Mouse (Mus musculus) heart, postnatal 0 days (tissue): ENCODE measurements at regions not wholly inside any gene's neighbourhood (a gene's known extent, or its start where the extent isn't known, plus 50 kb on each side); places are given as distances from the start of the nearest gene placed in this dataset.
A peak's percentile ranks its signal among the peaks of the same experiment; 100 is the strongest.

ENCODE experiments used
- ATAC-seq: fragments of 200-750 bp; cut with Nextera tagmentation; 2 replicates; pipeline ENCODE4 v1.8.0; 2017; ENCODE audit warnings: low read depth, moderate number of reproducible peaks, moderate library complexity; ENCODE audit not compliant: insufficient read depth
- DNase-seq: peaks from one replicate; pipeline ENCODE4 v3.0.0-alpha.2; 2016; ENCODE audit warnings: low spot score
- H3K27ac ChIP-seq: fragments of 300-500 bp; sonication (generic); 2 replicates; pipeline ENCODE4 v1.5.1; 2014; ENCODE audit warnings: low read depth, mild to moderate bottlenecking
- H3K27me3 ChIP-seq: fragments of 300-500 bp; sonication (generic); 2 replicates; pipeline ENCODE4 v1.6.1; 2014; ENCODE audit warnings: low read length, mixed read lengths; ENCODE audit not compliant: control insufficient read depth, insufficient read depth
- H3K36me3 ChIP-seq: fragments of 300-500 bp; sonication (generic); replicated peaks from 2 replicates; pipeline ENCODE4 v1.6.1; 2014; ENCODE audit warnings: low read length, mixed read lengths; ENCODE audit not compliant: control insufficient read depth, insufficient read depth
- H3K4me1 ChIP-seq: fragments of 300-500 bp; sonication (generic); 2 replicates; pipeline ENCODE4 v1.6.1; 2014; ENCODE audit warnings: antibody characterized with exemption; ENCODE audit not compliant: control insufficient read depth, insufficient read depth
- H3K4me2 ChIP-seq: fragments of 300-500 bp; sonication (generic); 2 replicates; pipeline ENCODE4 v1.6.1; 2014; ENCODE audit warnings: low read depth, mild to moderate bottlenecking, low read length, moderate library complexity
- H3K4me3 ChIP-seq: fragments of 300-500 bp; sonication (generic); 2 replicates; pipeline ENCODE4 v1.5.1; 2014; ENCODE audit warnings: low read depth, low read length
- H3K9ac ChIP-seq: fragments of 300-500 bp; sonication (generic); replicated peaks from 2 replicates; pipeline ENCODE4 v1.6.1; 2014; ENCODE audit warnings: low read depth, low read length, mixed read lengths
- H3K9me3 ChIP-seq: fragments of 300-500 bp; sonication (generic); replicated peaks from 2 replicates; pipeline ENCODE4 v1.6.1; 2016; ENCODE audit warnings: low read length; ENCODE audit not compliant: control insufficient read depth
- CTCF ChIP-seq: IDR thresholded peaks from 2 replicates; pipeline ENCODE4 v1.5.1; 2016; ENCODE audit warnings: antibody characterized with exemption, control low read depth, low read depth
- EP300 ChIP-seq: IDR thresholded peaks from 2 replicates; pipeline ENCODE4 v1.6.1; 2016; ENCODE audit warnings: antibody characterized with exemption, low read depth
- WGBS: fragments of 180-500 bp; shearing (Covaris S2); extraction: QIAGEN DNeasy Blood & Tissue Kit; methylation state at CpG from one replicate; pipeline ENCODE4 v1.1.7; 2014; 5-methylcytosine and 5-hydroxymethylcytosine counted together

GRCm38 (mm10) chr12:15993866-15994265 is 177.1 kb upstream of the Trib2 start:
- Histone ChIP-seq H3K4me3 (no peak overlapping the region), H3K4me1 (no peaks in the 10 kb centered on the region), H3K9me3 (no peaks in the 10 kb centered on the region), H3K36me3 (no peaks in the 10 kb centered on the region), H3K27ac (no peak overlapping the region), H3K4me2 (no peak overlapping the region), H3K27me3 (no peaks in the 10 kb centered on the region), H3K9ac (no peak overlapping the region)
- no peak for ATAC-seq
- 87% methylated on average over 3 of the region's 3 CpGs for WGBS
- no peak for DNase-seq
- no peak for TF ChIP-seq EP300
- TF ChIP-seq CTCF = no peak

DNA sequence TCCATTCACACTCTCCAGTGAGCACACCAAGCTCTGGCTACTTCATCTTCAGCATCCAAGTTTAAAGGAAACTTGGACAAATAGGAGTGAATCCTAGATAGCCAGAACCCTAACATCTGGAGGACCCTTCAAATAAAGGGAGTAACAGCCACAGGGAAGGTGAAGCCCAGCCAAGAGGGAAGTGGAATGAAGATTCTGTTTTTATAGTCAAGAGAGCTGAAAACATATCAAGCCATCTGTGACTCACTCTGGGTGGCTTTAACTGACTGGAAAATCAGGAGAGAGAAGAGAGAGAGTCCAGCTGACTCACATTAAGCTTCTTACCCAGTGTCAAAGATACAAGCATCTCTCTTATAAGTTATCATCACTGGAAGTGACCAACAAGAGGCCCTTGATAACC is 169.6 kb upstream of the Trib2 start:
- ATAC-seq (no peak), DNase-seq (no peak)
- no peaks in the 10 kb centered on the region for H3K9me3 ChIP-seq
- TF ChIP-seq CTCF (no peak), EP300 (no peak)
- no peak overlapping the region for H3K9ac ChIP-seq
- no peak overlapping the region for H3K4me3 ChIP-seq
- H3K4me2 ChIP-seq = no peak overlapping the region
- H3K4me1 ChIP-seq = peaks cover 21% of the 10 kb centered on the region
- H3K36me3 ChIP-seq = no peaks in the 10 kb centered on the region
- no peak overlapping the region for H3K27ac ChIP-seq
- H3K27me3 ChIP-seq = no peaks in the 10 kb centered on the region

- TF ChIP-seq EP300 (no peak), CTCF (no peak)
- Histone ChIP-seq H3K9ac (no peak overlapping the region), H3K36me3 (no peaks in the 10 kb centered on the region), H3K4me1 (peaks cover 28% of the 10 kb centered on the region), H3K9me3 (no peaks in the 10 kb centered on the region), H3K4me3 (no peak overlapping the region), H3K27me3 (no peaks in the 10 kb centered on the region), H3K27ac (peak overlapping the region; percentile 40), H3K4me2 (no peak overlapping the region)
- ATAC-seq (0 out of 2 replicates have a peak, but pooled peaks have one; percentile 27), DNase-seq (peak; percentile 22)
- 55% methylated on average over 2 of the region's 2 CpGs for WGBS
Observed at GRCm38 (mm10) chr12:15985649-15986048, 168.9 kb upstream of the Trib2 start.

- no peak for TF ChIP-seq EP300
- TF ChIP-seq CTCF = no peak
- no peaks in the 10 kb centered on the region for H3K27me3 ChIP-seq
- peaks cover 33% of the 10 kb centered on the region for H3K4me1 ChIP-seq
- DNase-seq = no peak
- H3K27ac ChIP-seq = no peak overlapping the region
- H3K9ac ChIP-seq = no peak overlapping the region
- WGBS = 68% methylated on average over 11 of the region's 11 CpGs
- no peak overlapping the region for H3K4me3 ChIP-seq
- no peak overlapping the region for H3K4me2 ChIP-seq
- H3K36me3 ChIP-seq = no peaks in the 10 kb centered on the region
- no peak for ATAC-seq
- no peaks in the 10 kb centered on the region for H3K9me3 ChIP-seq
Observed at GRCm38 (mm10) chr12:15983591-15984300, 167.0 kb upstream of the Trib2 start.

DNA sequence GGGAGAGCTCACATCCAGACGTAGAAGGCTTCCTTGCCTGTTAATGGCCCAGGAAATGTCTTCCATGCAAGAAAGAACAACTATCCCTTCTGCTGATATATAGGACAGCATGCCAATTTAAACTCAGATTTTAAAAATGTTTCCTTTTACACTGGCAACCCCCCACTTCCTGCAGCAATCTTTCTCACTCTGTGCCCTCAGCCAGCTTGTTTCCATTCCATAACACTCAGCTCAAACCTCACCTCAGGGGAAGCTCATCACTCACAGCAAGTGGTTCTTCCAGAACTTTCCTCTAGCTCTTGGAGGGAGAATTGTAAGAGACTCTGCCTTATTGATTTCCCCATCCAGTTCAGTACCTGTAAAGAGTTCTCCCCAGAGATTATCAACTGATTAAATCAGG is 165.0 kb upstream of the Trib2 start:
- H3K27ac ChIP-seq = no peak overlapping the region
- no peaks in the 10 kb centered on the region for H3K27me3 ChIP-seq
- ATAC-seq (no peak), DNase-seq (no peak)
- no peaks in the 10 kb centered on the region for H3K36me3 ChIP-seq
- H3K9ac ChIP-seq = no peak overlapping the region
- TF ChIP-seq EP300 (no peak), CTCF (no peak)
- 48% methylated on average over 1 of the region's 1 CpGs for WGBS
- H3K4me1 ChIP-seq = peaks cover 33% of the 10 kb centered on the region
- no peaks in the 10 kb centered on the region for H3K9me3 ChIP-seq
- H3K4me2 ChIP-seq = no peak overlapping the region
- no peak overlapping the region for H3K4me3 ChIP-seq

GRCm38 (mm10) chr12:15979233-15979632 is 162.5 kb upstream of the Trib2 start:
- peaks cover 25% of the 10 kb centered on the region for H3K4me1 ChIP-seq
- 91% methylated on average over 7 of the region's 7 CpGs for WGBS
- no peak for TF ChIP-seq EP300
- no peak for TF ChIP-seq CTCF
- no peak overlapping the region for H3K27ac ChIP-seq
- no peaks in the 10 kb centered on the region for H3K36me3 ChIP-seq
- H3K9me3 ChIP-seq = no peaks in the 10 kb centered on the region
- no peak for ATAC-seq
- H3K27me3 ChIP-seq = no peaks in the 10 kb centered on the region
- H3K4me2 ChIP-seq = no peak overlapping the region
- no peak overlapping the region for H3K9ac ChIP-seq
- DNase-seq = no peak
- H3K4me3 ChIP-seq = no peak overlapping the region
